Comparison of ENCODE assay signal across 22 mouse cellular contexts in the genomic region with DNA sequence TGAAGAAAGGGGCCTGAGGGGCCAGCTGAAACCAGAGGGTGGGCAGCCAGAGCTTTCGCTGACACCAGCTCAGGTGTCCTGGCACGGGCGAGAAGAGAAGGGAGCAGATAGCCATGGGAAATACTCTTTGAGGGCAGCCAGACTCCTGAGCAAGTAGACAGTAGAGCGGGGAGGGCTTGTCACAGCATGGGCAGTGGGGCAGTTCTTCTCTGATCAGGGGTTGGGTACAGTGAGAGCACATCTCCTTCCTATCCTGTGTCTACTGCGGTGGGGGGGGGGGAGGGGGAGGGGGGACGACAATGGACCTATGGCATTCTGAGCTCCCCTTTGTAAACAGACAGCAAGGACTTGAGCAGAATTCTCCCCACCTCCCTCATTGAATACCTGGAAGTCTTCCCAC.
DNase-seq lines count a peak whose midpoint lies in the region; ATAC-seq and TF ChIP-seq lines count a peak whose summit lies in the region.
"Had no signal": no experiment of that assay in that cellular context is flagged by ENCODE, and none has a peak within 500 bp of the region (broad histone marks: within the 10 kb centered on the region; RNA-seq: fewer than 3 reads in every experiment).

No protein-coding gene starts in this region.

- TF ChIP-seq EP300 in heart, postnatal 0 days (IDR thresholded peaks at IDR 0.05; ENCODE audit: low read depth): no peak

- DNase-seq in forebrain, embryonic 10.5 days (ENCODE audit: extremely low spot score, low spot score): peak; percentile 12
- no peak for DNase-seq in heart, postnatal 0 days (ENCODE audit: low spot score)
- no peak for DNase-seq in heart, postnatal 4 days
- DNase-seq in lung, embryonic 14.5 days: no peak
- no peak for DNase-seq in lung, adult 18-20 months
- DNase-seq in forebrain, embryonic 14.5 days (ENCODE audit: low spot score): no peak
- DNase-seq in cerebellum, adult 18-20 months: no peak
- DNase-seq: adrenal gland, adult 8-10 months; cerebellum, adult 9-10 months; gastrocnemius, postnatal 14 days; kidney, adult 2 months; kidney, postnatal 14 days; left cerebral cortex, postnatal 4 days; right cerebral cortex, postnatal 4 days; thymus, postnatal 14 days had no signal

- ATAC-seq in forebrain, embryonic 13.5 days: no peak
- ATAC-seq in heart, postnatal 0 days (ENCODE audit: insufficient read depth, low read depth): no peak
- ATAC-seq in lung, embryonic 14.5 days (ENCODE audit: insufficient read depth): 0 out of 2 replicates have a peak, but pooled peaks have one; percentile 21
- no peak for ATAC-seq in forebrain, embryonic 14.5 days
- ATAC-seq: CD4-positive, CD25-positive, alpha-beta regulatory T cell, adult 4 months; Patski had no signal

- H3K36me3 ChIP-seq in forebrain, embryonic 10.5 days (replicated peaks): 0 out of 2 replicates have a peak, but pooled peaks cover 6% of the 10 kb centered on the region
- H3K36me3 ChIP-seq in forebrain, embryonic 13.5 days (ENCODE audit: poor library complexity, severe bottlenecking): peaks cover 29% of the 10 kb centered on the region
- H3K36me3 ChIP-seq in heart, postnatal 0 days (replicated peaks; ENCODE audit: control insufficient read depth, insufficient read depth, low read length): 0 out of 2 replicates have a peak, but pooled peaks cover 3% of the 10 kb centered on the region
- H3K36me3 ChIP-seq in lung, embryonic 14.5 days (ENCODE audit: insufficient read depth): no peaks in the 10 kb centered on the region
- peaks cover 27% of the 10 kb centered on the region for H3K36me3 ChIP-seq in forebrain, embryonic 14.5 days (ENCODE audit: control insufficient read depth, insufficient read depth, low read length)

- no peak overlapping the region for H3K9ac ChIP-seq in forebrain, embryonic 13.5 days
- no peak overlapping the region for H3K9ac ChIP-seq in heart, postnatal 0 days (replicated peaks; ENCODE audit: low read depth, low read length)
- no peak overlapping the region for H3K9ac ChIP-seq in lung, embryonic 14.5 days
- H3K9ac ChIP-seq in forebrain, embryonic 14.5 days (ENCODE audit: low read length): no peak overlapping the region

- no peak for TF ChIP-seq CTCF in heart, postnatal 0 days (IDR thresholded peaks at IDR 0.05; ENCODE audit: low read depth)
- no peak for TF ChIP-seq CTCF in lung, embryonic 14.5 days (IDR thresholded peaks at IDR 0.05; ENCODE audit: low read depth)

- H3K4me3 ChIP-seq in forebrain, embryonic 10.5 days: no peak overlapping the region
- no peak overlapping the region for H3K4me3 ChIP-seq in forebrain, embryonic 13.5 days
- no peak overlapping the region for H3K4me3 ChIP-seq in heart, postnatal 0 days (ENCODE audit: low read depth, low read length)
- H3K4me3 ChIP-seq in lung, embryonic 14.5 days (ENCODE audit: low read depth, low read length): no peak overlapping the region
- no peak overlapping the region for H3K4me3 ChIP-seq in forebrain, embryonic 14.5 days (ENCODE audit: low read depth, low read length)
- H3K4me3 ChIP-seq: erythroblast, embryonic 14.5 days had no signal

- H3K4me1 ChIP-seq in forebrain, embryonic 10.5 days: peaks cover 6% of the 10 kb centered on the region
- H3K4me1 ChIP-seq in forebrain, embryonic 13.5 days: peaks cover 12% of the 10 kb centered on the region
- peaks cover 16% of the 10 kb centered on the region for H3K4me1 ChIP-seq in heart, postnatal 0 days (ENCODE audit: control insufficient read depth, insufficient read depth)
- H3K4me1 ChIP-seq in lung, embryonic 14.5 days (ENCODE audit: insufficient read depth): no peaks in the 10 kb centered on the region
- H3K4me1 ChIP-seq in forebrain, embryonic 14.5 days (ENCODE audit: control insufficient read depth, insufficient read depth, low read length): no peaks in the 10 kb centered on the region; the same call in 1 of the 2 replicates

- 0 out of 2 replicates have a peak overlapping the region, but pooled peaks have one; percentile 22 for H3K27ac ChIP-seq in forebrain, embryonic 10.5 days
- H3K27ac ChIP-seq in forebrain, embryonic 13.5 days: no peak overlapping the region
- 0 out of 2 replicates have a peak overlapping the region, but pooled peaks have one; percentile 31 for H3K27ac ChIP-seq in heart, postnatal 0 days (ENCODE audit: low read depth)
- no peak overlapping the region for H3K27ac ChIP-seq in lung, embryonic 14.5 days (ENCODE audit: low read depth)
- 0 out of 2 replicates have a peak overlapping the region, but pooled peaks have one; percentile 2 for H3K27ac ChIP-seq in forebrain, embryonic 14.5 days (ENCODE audit: low read depth, low read length)
- H3K27ac ChIP-seq: stomach, postnatal 0 days had no signal

- no peaks in the 10 kb centered on the region for H3K9me3 ChIP-seq in forebrain, embryonic 10.5 days
- H3K9me3 ChIP-seq in forebrain, embryonic 13.5 days (replicated peaks): no peaks in the 10 kb centered on the region
- no peaks in the 10 kb centered on the region for H3K9me3 ChIP-seq in heart, postnatal 0 days (replicated peaks; ENCODE audit: control insufficient read depth, low read length)
- no peaks in the 10 kb centered on the region for H3K9me3 ChIP-seq in lung, embryonic 14.5 days (ENCODE audit: low read depth, low read length)
- no peaks in the 10 kb centered on the region for H3K9me3 ChIP-seq in forebrain, embryonic 14.5 days (replicated peaks; ENCODE audit: control insufficient read depth, low read length)

- WGBS in forebrain, embryonic 10.5 days: 83% methylated on average over 5 of the region's 6 CpGs
- WGBS in forebrain, embryonic 13.5 days: 92% methylated on average over 4 of the region's 6 CpGs
- 71% methylated on average over 6 of the region's 6 CpGs for WGBS in heart, postnatal 0 days
- WGBS in lung, embryonic 14.5 days: 81% methylated on average over 5 of the region's 6 CpGs
- 83% methylated on average over 6 of the region's 6 CpGs for WGBS in forebrain, embryonic 14.5 days

- no peaks in the 10 kb centered on the region for H3K27me3 ChIP-seq in forebrain, embryonic 10.5 days (ENCODE audit: poor library complexity, severe bottlenecking)
- H3K27me3 ChIP-seq in forebrain, embryonic 13.5 days: no peaks in the 10 kb centered on the region
- H3K27me3 ChIP-seq in heart, postnatal 0 days (ENCODE audit: control insufficient read depth, insufficient read depth, low read length): no peaks in the 10 kb centered on the region
- H3K27me3 ChIP-seq in lung, embryonic 14.5 days (ENCODE audit: insufficient read depth, low read length): no peaks in the 10 kb centered on the region
- no peaks in the 10 kb centered on the region for H3K27me3 ChIP-seq in forebrain, embryonic 14.5 days (replicated peaks; ENCODE audit: control insufficient read depth, insufficient read depth, low read length)
- H3K27me3 ChIP-seq: Patski had no signal

- H3K4me2 ChIP-seq in forebrain, embryonic 13.5 days: no peak overlapping the region
- no peak overlapping the region for H3K4me2 ChIP-seq in heart, postnatal 0 days (ENCODE audit: low read depth, low read length)
- H3K4me2 ChIP-seq in lung, embryonic 14.5 days: no peak overlapping the region
- no peak overlapping the region for H3K4me2 ChIP-seq in forebrain, embryonic 14.5 days (ENCODE audit: low read length)
- H3K4me2 ChIP-seq: heart, embryonic 11.5 days; liver, embryonic 11.5 days had no signal

Comparison
In these comparisons a context has a peak if more than half of its experiments do, and no peak if none do; other contexts are left out.
1. H3K27ac ChIP-seq: peak in forebrain, embryonic 10.5 days (single experiment), heart, postnatal 0 days (single experiment) and forebrain, embryonic 14.5 days (single experiment); none in forebrain, embryonic 13.5 days (single experiment) and lung, embryonic 14.5 days (single experiment).